Mouse (Mus musculus) bone marrow, adult 2 months (tissue): ENCODE results near the gene Itih5. TPM values are rescaled to one million over a fixed set of nuclear protein-coding genes. Genes with fewer than 3 reads are reported as not detected.

Experiments used
- H3K27ac ChIP-seq: fragments of 200-500 bp; 2 replicates; pipeline ENCODE4 v1.5.1; 2012; ENCODE audit warnings: low read depth, mild to moderate bottlenecking, control low read depth, inconsistent platforms, low read length; ENCODE audit not compliant: control insufficient read depth, poor library complexity, insufficient read depth
- H3K4me1 ChIP-seq: fragments of 200-500 bp; 2 replicates; pipeline ENCODE4 v1.6.1; 2011; ENCODE audit warnings: low read length; ENCODE audit not compliant: control insufficient read depth, insufficient read depth
- H3K4me3 ChIP-seq: fragments of 200-500 bp; replicated peaks from 2 replicates; pipeline ENCODE3; 2011; ENCODE audit warnings: mild to moderate bottlenecking, low read depth, low read length, control low read depth; ENCODE audit not compliant: control insufficient read depth
- CTCF ChIP-seq: fragments of 200-500 bp; IDR thresholded peaks from 2 replicates; pipeline ENCODE4 v1.5.1; 2011; ENCODE audit warnings: low read length, control low read depth; ENCODE audit not compliant: control insufficient read depth, insufficient read depth
- POLR2A ChIP-seq: fragments of 200-500 bp; IDR thresholded peaks from 2 replicates; pipeline ENCODE4 v1.6.1; 2011; ENCODE audit warnings: low read depth, mild to moderate bottlenecking, control low read depth, low read length, borderline replicate concordance; ENCODE audit not compliant: control insufficient read depth
- WGBS: fragments of 180-500 bp; shearing (Covaris S2); methylation state at CpG from one replicate; pipeline ENCODE4 v1.1.7; 2018; 5-methylcytosine and 5-hydroxymethylcytosine counted together
- polyA plus RNA-seq: library from polyadenylated mRNA; stranded (reverse); fragments of >200 nt; gene quantifications from 2 replicates; pipeline ENCODE4 v1.2.4, GENCODE M21; 2011; ENCODE audit warnings: low replicate concordance; ENCODE audit not compliant: missing spikeins, insufficient read depth, insufficient read length

Gene Itih5
- polyA plus RNA-seq, 1 experiment, result 1.7 TPM

DNA sequence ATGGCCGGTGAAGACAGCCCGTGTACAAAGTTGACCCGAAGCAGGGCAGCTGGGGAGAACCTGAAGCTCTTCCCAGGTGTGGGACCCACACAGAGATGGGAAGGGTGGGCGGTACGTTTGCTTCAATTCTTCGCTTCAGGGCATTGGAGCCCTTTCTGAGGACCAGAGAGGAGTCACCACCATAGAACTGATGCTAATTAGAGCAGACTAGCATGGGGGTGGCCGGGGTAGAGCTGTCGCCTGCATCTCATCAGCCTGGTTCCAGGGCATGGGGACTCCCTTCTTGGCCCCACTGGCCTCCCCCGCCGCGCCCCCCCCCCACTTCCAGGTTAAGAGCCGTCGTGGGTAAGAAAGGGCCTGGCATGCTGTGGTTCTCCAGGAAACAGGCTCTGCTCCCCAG is 132.6 kb downstream of the Itih5 start:
- Histone ChIP-seq H3K4me1 (no peaks in the 10 kb centered on the region), H3K4me3 (no peak overlapping the region), H3K27ac (no peak overlapping the region)
- TF ChIP-seq POLR2A (no peak), CTCF (no peak)
- 61% methylated on average over 13 of the region's 13 CpGs for WGBS

- TF ChIP-seq CTCF, result peak; percentile 42
- no peak for TF ChIP-seq POLR2A
- 11% methylated on average over 12 of the region's 12 CpGs for WGBS
Measured at GRCm38 (mm10) chr2:10288142-10288831, 134.9 kb downstream of the Itih5 start.

DNA sequence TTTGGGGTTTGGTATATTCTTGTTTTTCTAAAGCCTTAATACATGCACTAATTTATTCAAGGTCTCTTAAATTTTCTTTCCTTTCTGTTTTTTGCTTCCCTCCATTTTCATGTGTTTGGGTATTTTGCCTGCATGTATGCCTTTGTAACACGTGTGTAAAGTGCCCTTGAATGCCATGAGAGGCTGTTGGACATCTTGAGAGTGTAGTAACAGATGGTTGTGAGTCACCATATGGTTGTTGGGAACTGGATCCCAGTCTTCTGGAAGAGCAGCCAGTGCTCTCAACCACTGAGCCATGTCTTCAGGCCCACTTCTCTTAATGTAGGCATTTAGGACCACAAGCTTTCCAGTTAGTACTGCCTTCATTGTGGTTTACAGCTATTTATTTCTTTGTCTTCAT is 135.5 kb downstream of the Itih5 start:
- 0% methylated on average over 1 of the region's 1 CpGs for WGBS
- no peaks in the 10 kb centered on the region for H3K4me1 ChIP-seq
- TF ChIP-seq CTCF (no peak), POLR2A (no peak)

More at GRCm38 (mm10) chr2:10288142-10288831, 134.9 kb downstream of the Itih5 start:
- Histone ChIP-seq H3K4me1 (no peaks in the 10 kb centered on the region), H3K27ac (no peak overlapping the region), H3K4me3 (no peak overlapping the region)

GRCm38 (mm10) chr2:10290115-10290514 is 136.7 kb downstream of the Itih5 start:
- no peak overlapping the region for H3K4me3 ChIP-seq
- no peaks in the 10 kb centered on the region for H3K4me1 ChIP-seq
- TF ChIP-seq CTCF, result no peak
- no peak for TF ChIP-seq POLR2A
- WGBS, result 84% methylated on average over 7 of the region's 7 CpGs
- no peak overlapping the region for H3K27ac ChIP-seq

More for the DNA sequence above, 135.5 kb downstream of the Itih5 start:
- no peak overlapping the region for H3K4me3 ChIP-seq
- no peak overlapping the region for H3K27ac ChIP-seq

DNA sequence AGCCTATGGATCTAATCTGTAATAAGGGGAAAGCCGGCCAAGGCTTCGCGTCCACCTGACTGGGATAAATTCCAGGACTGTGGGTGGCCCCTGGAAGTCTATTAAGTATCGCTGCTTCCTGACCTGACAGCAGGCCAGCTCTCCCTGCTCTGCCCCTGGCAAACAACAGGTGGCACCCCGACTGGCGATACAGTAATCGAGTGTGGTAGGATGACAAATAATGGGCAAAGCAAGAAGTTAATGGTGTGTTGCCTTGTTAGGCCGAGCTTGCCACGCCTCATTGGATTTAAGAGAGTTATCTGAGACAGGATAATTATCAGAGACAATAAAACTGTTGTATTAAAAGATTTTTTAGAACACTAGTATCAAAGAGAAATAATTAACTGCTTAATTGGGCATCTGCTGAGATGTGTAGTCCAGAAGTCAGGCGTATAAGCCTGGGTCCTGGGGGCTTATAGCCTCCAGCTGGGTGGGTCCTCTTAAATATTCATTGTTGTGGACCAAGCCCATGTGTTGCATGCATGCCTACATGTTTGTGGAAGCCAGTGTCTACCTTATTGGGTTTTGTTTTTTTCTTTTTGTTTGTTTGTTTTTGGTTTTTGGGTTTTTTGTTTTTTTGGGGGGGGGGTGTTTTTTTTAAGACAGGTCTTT is 140.3 kb downstream of the Itih5 start:
- no peaks in the 10 kb centered on the region for H3K4me1 ChIP-seq
- WGBS, result 40% methylated on average over 10 of the region's 10 CpGs
- TF ChIP-seq CTCF (no peak), POLR2A (no peak)
- H3K27ac ChIP-seq, result no peak overlapping the region
- no peak overlapping the region for H3K4me3 ChIP-seq

- H3K4me3 ChIP-seq, result no peak overlapping the region
- TF ChIP-seq POLR2A, result no peak
- TF ChIP-seq CTCF, result no peak
- 12% methylated on average over 11 of the region's 11 CpGs for WGBS
- H3K27ac ChIP-seq, result no peak overlapping the region
- H3K4me1 ChIP-seq, result no peaks in the 10 kb centered on the region
Measured at GRCm38 (mm10) chr2:10295908-10296307, 142.5 kb downstream of the Itih5 start.

DNA sequence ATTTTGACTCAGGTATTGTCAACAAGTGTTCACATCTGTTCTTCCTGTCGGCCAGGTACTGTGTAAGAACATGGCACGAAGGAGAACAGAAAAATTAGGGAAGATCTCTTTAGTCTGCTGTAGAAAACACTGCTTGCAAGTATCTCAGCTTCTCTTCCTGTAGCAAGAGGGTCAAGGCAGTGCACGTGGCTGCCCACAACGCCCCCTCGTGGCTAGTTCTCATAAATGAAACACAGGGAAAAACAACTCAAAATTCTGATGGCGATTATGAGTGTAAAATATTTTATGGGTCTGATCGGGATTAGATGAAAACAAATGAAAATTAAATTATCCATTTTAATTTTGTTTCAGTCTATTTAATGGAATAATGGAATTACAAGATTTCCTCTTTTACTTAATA is 146.9 kb downstream of the Itih5 start:
- Histone ChIP-seq H3K27ac (no peak overlapping the region), H3K4me1 (no peaks in the 10 kb centered on the region), H3K4me3 (no peak overlapping the region)
- TF ChIP-seq CTCF, result peak; percentile 39; the same call in 1 of the 2 replicates
- TF ChIP-seq POLR2A, result no peak
- WGBS, result 41% methylated on average over 7 of the region's 7 CpGs

DNA sequence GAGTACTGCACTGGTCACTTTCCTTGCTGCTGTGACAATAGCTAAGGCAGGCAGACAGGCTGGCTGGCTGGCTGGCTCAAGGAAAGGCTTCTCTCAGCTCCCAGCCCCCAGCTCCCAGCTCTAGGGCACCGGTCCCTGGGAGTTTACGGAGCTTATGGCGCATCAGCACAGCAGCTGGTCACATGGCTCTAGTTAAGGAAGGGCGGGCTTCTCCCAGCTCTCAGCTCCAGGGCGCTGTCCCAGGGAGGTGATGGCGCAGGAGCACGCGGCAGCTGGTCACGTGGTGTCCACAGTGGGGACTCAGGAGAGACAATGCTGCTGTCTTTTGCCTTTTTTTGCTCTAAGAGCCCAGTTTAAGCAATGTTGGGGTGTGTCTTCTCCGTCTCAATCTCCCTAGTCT is 147.4 kb downstream of the Itih5 start:
- 63% methylated on average over 10 of the region's 10 CpGs for WGBS

More for the DNA sequence above, 147.4 kb downstream of the Itih5 start:
- peak; percentile 21; the same call in 1 of the 2 replicates for TF ChIP-seq POLR2A
- no peak for TF ChIP-seq CTCF
- Histone ChIP-seq H3K4me1 (no peaks in the 10 kb centered on the region), H3K4me3 (no peak overlapping the region), H3K27ac (no peak overlapping the region; the same call in 1 of the 2 replicates)
